Mouse (Mus musculus) gastrocnemius, adult 2 months (tissue): ENCODE measurements at regions not wholly inside any gene's neighbourhood (a gene's known extent, or its start where the extent isn't known, plus 50 kb on each side); places are given as distances from the start of the nearest gene placed in this dataset.
A peak's percentile ranks its signal among the peaks of the same experiment; 100 is the strongest.

Source experiments
- DNase-seq: peaks from one replicate; pipeline ENCODE4 v3.0.0; 2022
- H3K27ac ChIP-seq: fragments of 200-600 bp; 2 replicates; pipeline ENCODE4 v1.8.1; 2022; ENCODE audit warnings: mild to moderate bottlenecking
- H3K4me3 ChIP-seq: fragments of 200-600 bp; 2 replicates; pipeline ENCODE4 v1.8.1; 2022; ENCODE audit warnings: mild to moderate bottlenecking, moderate library complexity
- CTCF ChIP-seq: fragments of 200-600 bp; IDR thresholded peaks from 2 replicates; pipeline ENCODE4 v1.8.1; 2022; ENCODE audit warnings: antibody characterized with exemption, mild to moderate bottlenecking, moderate library complexity
- intact Hi-C: fragments of 180-260 bp; cut with DNase I; formaldehyde crosslinking; loops from one replicate; pipeline ENCODE4 v1.15.1; 2025

- no peak for DNase-seq
- intact Hi-C loops: no loop called here
- no peak overlapping the region for H3K27ac ChIP-seq
- TF ChIP-seq CTCF: no peak
- H3K4me3 ChIP-seq: no peak overlapping the region
Measured at GRCm38 (mm10) chr12:45745697-45746096, 671.2 kb upstream of the Stxbp6 start.

- H3K4me3 ChIP-seq: no peak overlapping the region
- intact Hi-C loops: no loop called here
- no peak for TF ChIP-seq CTCF
- H3K27ac ChIP-seq: no peak overlapping the region
- DNase-seq: no peak
Measured at GRCm38 (mm10) chr12:45744619-45745018, 670.1 kb upstream of the Stxbp6 start.

GRCm38 (mm10) chr12:45733661-45734060 lies 659.2 kb upstream of the Stxbp6 start:
- no peak overlapping the region for H3K27ac ChIP-seq
- intact Hi-C loops: no loop called here
- no peak for DNase-seq
- TF ChIP-seq CTCF: no peak
- H3K4me3 ChIP-seq: no peak overlapping the region

- H3K4me3 ChIP-seq: no peak overlapping the region
- no peak for TF ChIP-seq CTCF
- no peak for DNase-seq
- intact Hi-C loops: no loop called here
- H3K27ac ChIP-seq: no peak overlapping the region
Measured at GRCm38 (mm10) chr12:45724565-45725370, 650.3 kb upstream of the Stxbp6 start.

- intact Hi-C loops: no loop called here
- TF ChIP-seq CTCF: no peak
Measured at GRCm38 (mm10) chr12:45711351-45711750, 636.8 kb upstream of the Stxbp6 start.

GRCm38 (mm10) chr12:45710766-45711165 lies 636.3 kb upstream of the Stxbp6 start:
- no peak overlapping the region for H3K27ac ChIP-seq
- intact Hi-C loops: no loop called here
- TF ChIP-seq CTCF: no peak
- H3K4me3 ChIP-seq: no peak overlapping the region
- no peak for DNase-seq

More at GRCm38 (mm10) chr12:45711351-45711750, 636.8 kb upstream of the Stxbp6 start:
- Histone ChIP-seq H3K27ac (no peak overlapping the region), H3K4me3 (no peak overlapping the region)
- DNase-seq: no peak

- H3K27ac ChIP-seq: no peak overlapping the region
- TF ChIP-seq CTCF: no peak
- intact Hi-C loops: no loop called here
- peak; percentile 16 for DNase-seq
- no peak overlapping the region for H3K4me3 ChIP-seq
Measured at GRCm38 (mm10) chr12:45689291-45689690, 614.8 kb upstream of the Stxbp6 start.

GRCm38 (mm10) chr12:45686765-45687164 lies 612.3 kb upstream of the Stxbp6 start:
- no peak for TF ChIP-seq CTCF
- Histone ChIP-seq H3K4me3 (no peak overlapping the region), H3K27ac (no peak overlapping the region)
- intact Hi-C loops: no loop called here
- DNase-seq: no peak

- Histone ChIP-seq H3K4me3 (no peak overlapping the region), H3K27ac (no peak overlapping the region)
- intact Hi-C loops: no loop called here
- no peak for TF ChIP-seq CTCF
- no peak for DNase-seq
Measured at GRCm38 (mm10) chr12:45672361-45672760, 597.9 kb upstream of the Stxbp6 start.

- intact Hi-C loops: no loop called here
- H3K4me3 ChIP-seq: no peak overlapping the region
- no peak overlapping the region for H3K27ac ChIP-seq
- DNase-seq: no peak
- no peak for TF ChIP-seq CTCF
Measured at GRCm38 (mm10) chr12:45671554-45671948, 597.0 kb upstream of the Stxbp6 start.

GRCm38 (mm10) chr12:45670874-45671553 lies 596.5 kb upstream of the Stxbp6 start:
- Histone ChIP-seq H3K4me3 (no peak overlapping the region), H3K27ac (no peak overlapping the region)
- DNase-seq: no peak
- intact Hi-C loops: no loop called here
- TF ChIP-seq CTCF: no peak

- Histone ChIP-seq H3K27ac (no peak overlapping the region), H3K4me3 (no peak overlapping the region)
- no peak for TF ChIP-seq CTCF
- DNase-seq: no peak
- intact Hi-C loops: no loop called here
Measured at GRCm38 (mm10) chr12:45670246-45670873, 595.9 kb upstream of the Stxbp6 start.

- no peak for TF ChIP-seq CTCF
- intact Hi-C loops: no loop called here
- no peak overlapping the region for H3K4me3 ChIP-seq
- H3K27ac ChIP-seq: no peak overlapping the region
- DNase-seq: no peak
Measured at GRCm38 (mm10) chr12:45659612-45660011, 585.1 kb upstream of the Stxbp6 start.
